Comparison of ENCODE assay signal across 14 mouse cellular contexts in genomic region chr3:28359138-28359537, GRCm38 (mm10).
DNase-seq lines count a peak whose midpoint lies in the region; ATAC-seq and TF ChIP-seq lines count a peak whose summit lies in the region.
"Had no signal": no experiment of that assay in that cellular context is flagged by ENCODE, and none has a peak within 500 bp of the region (broad histone marks: within the 10 kb centered on the region; RNA-seq: fewer than 3 reads in every experiment).

No protein-coding gene starts in this region.

- no peaks in the 10 kb centered on the region for H3K27me3 ChIP-seq in liver, postnatal 0 days (ENCODE audit: insufficient read depth, low read length)
- H3K27me3 ChIP-seq in embryonic facial prominence, embryonic 10.5 days (replicated peaks; ENCODE audit: low read depth, poor library complexity, severe bottlenecking) = no peaks in the 10 kb centered on the region
- H3K27me3 ChIP-seq in limb, embryonic 14.5 days (ENCODE audit: control insufficient read depth, insufficient read depth, low read length) = no peaks in the 10 kb centered on the region
- H3K27me3 ChIP-seq in stomach, embryonic 14.5 days (ENCODE audit: control insufficient read depth, insufficient read depth, low read length) = no peaks in the 10 kb centered on the region
- no peaks in the 10 kb centered on the region for H3K27me3 ChIP-seq in intestine, postnatal 0 days (replicated peaks; ENCODE audit: control insufficient read depth, insufficient read depth, low read length)
- H3K27me3 ChIP-seq: Patski had no signal

- ATAC-seq in liver, postnatal 0 days = no peak
- ATAC-seq in limb, embryonic 14.5 days (ENCODE audit: low FRiP score, low read depth) = no peak
- ATAC-seq in stomach, embryonic 14.5 days (ENCODE audit: insufficient number of reproducible peaks, insufficient read depth, low FRiP score, low read depth) = peak; percentile 81; the same call in 1 of the 2 replicates
- no peak for ATAC-seq in intestine, postnatal 0 days
- ATAC-seq: intestine, embryonic 16.5 days; Patski had no signal

- H3K4me3 ChIP-seq in liver, postnatal 0 days (ENCODE audit: low read depth, low read length) = no peak overlapping the region
- H3K4me3 ChIP-seq in embryonic facial prominence, embryonic 10.5 days = no peak overlapping the region
- H3K4me3 ChIP-seq in limb, embryonic 14.5 days (replicated peaks; ENCODE audit: low read length) = no peak overlapping the region
- no peak overlapping the region for H3K4me3 ChIP-seq in stomach, embryonic 14.5 days (ENCODE audit: low read depth, low read length)
- no peak overlapping the region for H3K4me3 ChIP-seq in intestine, postnatal 0 days (ENCODE audit: low read depth, low read length)
- H3K4me3 ChIP-seq: layer of hippocampus, adult 2 months had no signal

- no peaks in the 10 kb centered on the region for H3K36me3 ChIP-seq in liver, postnatal 0 days (replicated peaks; ENCODE audit: insufficient read depth, low read length)
- H3K36me3 ChIP-seq in embryonic facial prominence, embryonic 10.5 days (replicated peaks) = peaks cover 3% of the 10 kb centered on the region; the same call in 1 of the 2 replicates
- no peaks in the 10 kb centered on the region for H3K36me3 ChIP-seq in limb, embryonic 14.5 days (ENCODE audit: control insufficient read depth, insufficient read depth, low read length)
- no peaks in the 10 kb centered on the region for H3K36me3 ChIP-seq in stomach, embryonic 14.5 days (ENCODE audit: control insufficient read depth, insufficient read depth, low read length)
- H3K36me3 ChIP-seq in intestine, postnatal 0 days (ENCODE audit: control insufficient read depth, insufficient read depth) = no peaks in the 10 kb centered on the region; the same call in 1 of the 2 replicates

- no peak overlapping the region for H3K4me2 ChIP-seq in liver, postnatal 0 days (ENCODE audit: low read depth, low read length)
- 0 out of 2 replicates have a peak overlapping the region, but pooled peaks have one; percentile 11 for H3K4me2 ChIP-seq in limb, embryonic 14.5 days (replicated peaks; ENCODE audit: low read depth, low read length, severe bottlenecking)
- H3K4me2 ChIP-seq in stomach, embryonic 14.5 days (replicated peaks; ENCODE audit: low read depth, low read length) = no peak overlapping the region
- H3K4me2 ChIP-seq in intestine, postnatal 0 days (replicated peaks; ENCODE audit: low read depth) = no peak overlapping the region

- TF ChIP-seq EP300 in liver, postnatal 0 days (IDR thresholded peaks at IDR 0.05; ENCODE audit: low read depth) = no peak

- TF ChIP-seq POLR2A in limb, embryonic 14.5 days (IDR thresholded peaks at IDR 0.05; ENCODE audit: borderline replicate concordance, extremely low read depth, insufficient read depth, insufficient read length) = no peak

- TF ChIP-seq CTCF in liver, postnatal 0 days (IDR thresholded peaks at IDR 0.05; ENCODE audit: low read depth) = no peak
- no peak for TF ChIP-seq CTCF in intestine, postnatal 0 days (IDR thresholded peaks at IDR 0.05; ENCODE audit: low read depth)

- no peaks in the 10 kb centered on the region for H3K9me3 ChIP-seq in liver, postnatal 0 days (ENCODE audit: low read length)
- peaks cover 6% of the 10 kb centered on the region; the same call in 1 of the 2 replicates for H3K9me3 ChIP-seq in embryonic facial prominence, embryonic 10.5 days
- H3K9me3 ChIP-seq in limb, embryonic 14.5 days (ENCODE audit: control insufficient read depth, low read length) = no peaks in the 10 kb centered on the region; the same call in 1 of the 2 replicates
- no peaks in the 10 kb centered on the region for H3K9me3 ChIP-seq in stomach, embryonic 14.5 days (ENCODE audit: control insufficient read depth, low read depth, low read length)
- H3K9me3 ChIP-seq in intestine, postnatal 0 days (ENCODE audit: control insufficient read depth) = no peaks in the 10 kb centered on the region

- 56% methylated on average over 6 of the region's 6 CpGs for WGBS in liver, postnatal 0 days (ENCODE audit: insufficient replicate concordance)
- WGBS in embryonic facial prominence, embryonic 10.5 days = 39% methylated on average over 6 of the region's 6 CpGs
- WGBS in limb, embryonic 14.5 days = 16% methylated on average over 6 of the region's 6 CpGs
- 39% methylated on average over 6 of the region's 6 CpGs for WGBS in stomach, embryonic 14.5 days
- WGBS in intestine, postnatal 0 days = 35% methylated on average over 6 of the region's 6 CpGs

- no peak overlapping the region for H3K27ac ChIP-seq in liver, postnatal 0 days (ENCODE audit: low read depth)
- peak overlapping the region; percentile 55; the same call in 1 of the 2 replicates for H3K27ac ChIP-seq in embryonic facial prominence, embryonic 10.5 days (replicated peaks)
- H3K27ac ChIP-seq in limb, embryonic 14.5 days (replicated peaks; ENCODE audit: low read depth, low read length) = no peak overlapping the region
- H3K27ac ChIP-seq in stomach, embryonic 14.5 days (ENCODE audit: low read length) = no peak overlapping the region
- no peak overlapping the region for H3K27ac ChIP-seq in intestine, postnatal 0 days (ENCODE audit: low read depth, low read length)
- H3K27ac ChIP-seq: layer of hippocampus, adult 2 months had no signal

- DNase-seq in liver = peak; percentile 18
- DNase-seq in liver, postnatal 0 days = no peak
- DNase-seq in embryonic facial prominence, embryonic 10.5 days (ENCODE audit: low spot score) = peak; percentile 36
- no peak for DNase-seq in limb, embryonic 14.5 days (ENCODE audit: low spot score)
- DNase-seq in spleen, adult 18-20 months = no peak
- DNase-seq in kidney, adult 18-20 months = no peak
- DNase-seq: adrenal gland, adult 8-10 months; heart, postnatal 14 days; midbrain, embryonic 14.5 days had no signal

- no peaks in the 10 kb centered on the region for H3K4me1 ChIP-seq in liver, postnatal 0 days (ENCODE audit: insufficient read depth)
- peaks cover 18% of the 10 kb centered on the region for H3K4me1 ChIP-seq in embryonic facial prominence, embryonic 10.5 days
- peaks cover 5% of the 10 kb centered on the region for H3K4me1 ChIP-seq in limb, embryonic 14.5 days (ENCODE audit: control insufficient read depth, insufficient read depth, low read length)
- H3K4me1 ChIP-seq in stomach, embryonic 14.5 days (ENCODE audit: control insufficient read depth, insufficient read depth, low read length) = peaks cover 4% of the 10 kb centered on the region; the same call in 1 of the 2 replicates
- no peaks in the 10 kb centered on the region for H3K4me1 ChIP-seq in intestine, postnatal 0 days (replicated peaks; ENCODE audit: control insufficient read depth, insufficient read depth, low read length)

- no peak overlapping the region for H3K9ac ChIP-seq in liver, postnatal 0 days (replicated peaks)
- no peak overlapping the region for H3K9ac ChIP-seq in limb, embryonic 14.5 days (ENCODE audit: low read depth, low read length, severe bottlenecking)
- H3K9ac ChIP-seq in stomach, embryonic 14.5 days (replicated peaks; ENCODE audit: low read depth, low read length) = no peak overlapping the region
- no peak overlapping the region for H3K9ac ChIP-seq in intestine, postnatal 0 days (ENCODE audit: low read depth, low read length)

Comparison
In these comparisons a context has a peak if more than half of its experiments do, and no peak if none do; other contexts are left out.
1. DNase-seq: peak in liver (single experiment) and embryonic facial prominence, embryonic 10.5 days (single experiment); none in liver, postnatal 0 days (single experiment), limb, embryonic 14.5 days (single experiment), spleen, adult 18-20 months (0 of 2) and kidney, adult 18-20 months (single experiment).